Mouse (Mus musculus): ENCODE data around the gene Mtrf1l.

Gene Mtrf1l

DNA sequence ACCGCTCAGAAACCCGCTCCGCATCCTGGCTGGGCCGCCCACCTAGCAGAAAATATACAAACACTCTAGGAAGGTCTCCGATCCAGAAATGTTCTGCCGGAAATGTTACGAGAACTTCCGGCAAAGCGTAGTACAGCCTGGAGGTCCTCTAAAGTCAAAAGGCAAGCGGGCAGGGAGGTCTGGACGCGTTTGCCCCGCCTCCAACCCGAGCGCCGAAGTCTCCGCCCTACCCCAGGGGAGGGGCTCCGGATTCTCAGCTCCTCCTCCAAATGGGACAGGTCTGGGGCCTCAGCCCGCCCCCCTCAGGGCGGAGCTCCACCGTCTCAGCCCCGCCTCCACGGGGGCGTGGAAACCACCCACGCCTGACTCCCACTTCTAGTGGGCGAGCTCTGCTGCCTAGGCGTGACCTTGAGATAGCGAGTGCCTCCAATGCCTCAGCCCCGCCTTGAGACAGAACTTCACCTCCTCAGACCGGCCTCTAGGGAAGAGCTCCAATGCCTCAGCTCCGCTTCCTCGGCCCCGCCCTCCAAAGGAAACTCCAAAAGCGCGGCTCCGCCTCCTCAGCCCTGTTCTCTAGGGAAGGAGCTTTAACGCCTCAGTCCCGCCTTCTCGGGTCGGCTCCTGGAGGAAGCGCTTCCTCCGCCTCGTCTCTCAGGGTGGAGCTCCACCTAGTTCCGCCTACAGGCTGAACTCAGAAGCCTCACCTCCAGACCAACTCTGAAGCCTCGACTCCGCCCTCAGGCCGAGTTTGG lies at the start of gene Mtrf1l:
Mtrf1l (minus strand) TSS at position 171 of the 752 bp plus-strand sequence.
- peak; percentile 99 for DNase-seq (ENCODE audit: low read depth, low spot score)

DNA sequence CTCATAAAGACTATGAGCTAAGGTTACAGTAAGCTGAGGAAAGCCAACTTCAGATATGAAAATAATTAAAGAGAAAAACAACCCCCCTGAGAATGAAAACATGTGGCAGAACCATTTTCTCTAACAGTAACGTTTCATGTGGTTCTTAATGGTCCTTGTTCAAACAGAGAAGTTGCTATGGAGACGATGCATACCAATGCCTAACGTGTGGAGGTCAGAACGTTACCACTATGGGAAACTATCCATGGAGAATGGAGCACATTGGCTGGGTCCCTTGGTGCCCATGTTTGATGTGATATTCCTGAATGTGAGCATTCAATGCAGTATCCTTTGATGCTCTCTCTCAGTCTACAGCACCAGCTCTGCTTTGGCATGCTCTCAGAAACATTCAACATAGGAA lies 47.4 kb upstream of the Mtrf1l start:
- DNase-seq (ENCODE audit: low read depth, low spot score): no peak

DNA sequence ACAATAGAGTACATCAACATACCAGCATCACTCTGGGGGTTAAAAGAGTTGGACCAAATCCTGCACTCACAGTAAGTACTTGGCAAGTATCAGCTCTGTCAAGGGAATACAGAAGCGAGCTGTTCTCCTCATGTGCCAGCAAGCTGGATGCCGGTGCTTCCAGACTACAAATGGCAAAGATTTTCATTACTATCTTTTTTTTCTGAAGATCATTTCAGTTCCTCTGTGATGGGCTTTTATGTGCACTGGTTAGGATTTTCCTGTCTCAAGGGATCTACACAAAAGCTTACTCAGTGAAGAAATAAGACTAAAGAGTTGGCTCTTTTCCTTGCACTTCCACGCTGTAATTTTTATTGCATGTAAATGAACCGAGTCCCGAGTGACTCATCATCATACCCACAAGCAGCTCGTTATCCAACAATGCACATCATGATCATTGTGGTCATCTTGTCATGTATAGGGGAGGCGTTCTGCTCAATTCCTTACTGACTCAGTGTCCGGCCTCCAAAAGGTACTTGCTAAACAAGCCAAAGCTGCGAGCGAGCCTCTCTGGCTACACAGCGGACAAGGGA lies 44.4 kb upstream of the Mtrf1l start:
- DNase-seq (ENCODE audit: low read depth, low spot score): no peak

DNA sequence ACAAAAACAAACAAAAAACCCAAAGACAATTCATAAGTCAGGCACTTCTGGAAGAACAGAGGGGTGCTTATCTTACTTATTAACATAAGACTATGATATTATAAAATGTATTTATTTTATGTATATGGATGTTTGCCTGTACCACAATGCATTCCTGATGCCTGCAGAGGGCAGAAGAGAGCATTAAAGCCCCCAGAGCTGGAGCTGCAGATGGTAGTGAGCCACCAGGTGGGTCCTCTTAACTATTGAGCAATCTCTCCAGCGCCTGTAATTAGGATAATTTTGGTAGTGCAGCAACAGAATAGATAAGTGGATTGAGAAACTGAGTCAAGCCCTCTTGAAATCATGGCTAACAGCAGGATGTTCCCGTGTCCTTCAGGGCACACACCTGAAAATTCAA lies 42.3 kb upstream of the Mtrf1l start:
- no peak for DNase-seq (ENCODE audit: low read depth, low spot score)

DNA sequence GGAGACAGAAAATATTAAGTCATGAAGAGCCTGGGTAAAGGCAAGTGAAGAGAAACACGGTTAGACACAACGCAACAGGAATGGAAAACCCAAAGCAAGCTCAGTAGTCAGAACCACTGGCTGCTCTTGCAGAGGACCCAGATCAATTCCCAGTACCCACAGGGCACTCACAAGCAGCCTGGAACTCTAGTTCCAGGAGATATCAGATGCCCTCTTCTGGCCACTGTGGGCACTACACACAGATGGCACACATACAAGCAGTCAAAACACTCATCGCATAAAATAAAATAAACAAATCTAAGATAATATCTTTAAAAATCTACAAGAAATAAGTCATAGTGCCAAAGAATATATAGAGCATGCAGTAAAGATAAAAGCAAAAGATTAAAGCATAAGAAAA lies 39.0 kb upstream of the Mtrf1l start:
- DNase-seq (ENCODE audit: low read depth, low spot score): no peak

DNA sequence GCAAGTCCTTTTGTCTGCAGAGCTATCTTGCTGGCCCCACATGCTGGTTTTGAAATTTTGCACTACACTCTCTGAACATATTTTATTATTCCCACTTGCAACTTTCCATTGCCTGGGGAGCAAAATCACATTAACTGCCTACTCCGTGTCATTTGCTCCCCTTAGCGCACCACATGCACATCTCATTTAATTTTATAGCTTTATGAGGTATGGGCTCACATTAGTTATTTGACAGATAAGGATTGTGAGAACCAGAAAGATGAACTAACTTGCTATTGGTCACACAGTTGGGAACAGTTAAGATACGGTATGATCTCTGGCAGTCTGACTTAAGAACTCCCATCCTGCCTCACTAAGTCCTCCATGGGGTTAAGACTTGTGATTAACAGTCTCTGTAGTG lies 37.1 kb upstream of the Mtrf1l start:
- DNase-seq (ENCODE audit: low read depth, low spot score): no peak

DNA sequence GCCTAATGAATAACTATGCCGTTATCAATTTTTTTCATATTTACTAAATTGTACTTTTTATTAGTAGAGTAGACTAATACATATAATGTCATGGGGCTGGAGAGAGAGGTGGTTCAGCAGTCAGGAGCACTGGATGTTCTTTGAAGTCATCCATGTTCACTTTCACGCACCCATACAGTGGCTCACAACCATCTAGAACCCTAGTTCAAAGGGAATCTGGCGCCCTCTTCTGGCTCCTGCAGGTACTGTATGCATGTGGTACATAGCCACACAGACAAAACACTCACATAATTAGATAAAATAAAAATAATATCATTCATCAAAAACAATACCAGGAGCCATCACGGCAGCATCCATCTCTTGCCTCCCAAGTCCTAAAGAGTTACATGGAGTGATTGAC lies 36.0 kb upstream of the Mtrf1l start:
- DNase-seq (ENCODE audit: low read depth, low spot score): peak; percentile 16

DNA sequence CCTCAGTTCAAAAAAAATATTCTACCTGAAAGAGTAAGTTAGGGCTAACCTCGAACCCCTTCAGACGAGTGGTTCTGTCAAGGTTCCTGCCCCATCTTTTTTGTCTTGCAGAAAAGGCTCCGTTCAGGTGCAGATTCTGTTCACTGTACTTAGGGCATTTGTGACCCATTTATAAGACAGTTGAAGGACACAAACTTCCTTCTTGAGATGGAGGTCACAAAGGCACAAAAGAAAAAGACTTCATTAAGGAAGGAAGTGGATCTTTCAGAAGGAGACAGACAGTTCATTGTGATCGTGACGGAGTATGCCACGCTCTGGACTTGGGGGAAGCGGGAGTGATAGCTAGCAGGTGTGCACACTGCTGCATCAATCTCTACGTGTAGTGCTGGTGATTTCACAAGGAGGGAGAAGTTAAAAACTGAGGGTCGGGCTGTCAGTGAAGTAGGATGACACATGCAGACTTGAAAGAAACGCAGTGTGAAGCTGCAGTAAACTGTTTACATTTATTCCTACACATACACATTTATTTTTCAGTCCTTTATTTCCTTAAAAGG lies 34.4 kb upstream of the Mtrf1l start:
- no peak for DNase-seq (ENCODE audit: low read depth, low spot score)

DNA sequence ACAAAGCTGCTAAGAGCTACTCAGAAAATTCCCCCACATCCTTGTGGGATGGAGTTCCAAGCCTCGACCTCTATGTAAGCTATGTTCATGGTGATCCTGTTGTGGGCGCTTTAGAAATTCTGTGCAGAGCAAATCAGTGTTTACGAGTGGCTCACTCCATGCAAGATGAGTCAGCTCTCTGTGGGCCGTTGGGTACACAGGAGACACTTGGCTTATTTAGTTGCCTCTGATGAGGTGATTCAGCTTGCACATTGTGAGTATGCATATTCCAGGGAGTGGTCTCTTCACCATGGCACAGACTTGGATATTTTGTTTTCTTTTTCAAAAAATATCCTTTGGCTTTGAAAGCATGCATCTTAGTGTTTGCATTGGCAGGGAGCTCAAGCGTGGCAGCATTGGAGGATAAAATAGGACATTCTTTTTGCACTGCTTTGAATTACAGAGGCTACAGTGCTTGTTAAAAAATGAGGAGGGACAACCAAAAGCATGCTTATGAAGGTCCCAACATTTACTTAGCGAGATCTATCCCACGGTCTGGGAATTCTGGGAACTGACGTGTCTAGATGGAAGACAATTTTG lies 29.7 kb upstream of the Mtrf1l start:
- no peak for DNase-seq (ENCODE audit: low read depth, low spot score)

DNA sequence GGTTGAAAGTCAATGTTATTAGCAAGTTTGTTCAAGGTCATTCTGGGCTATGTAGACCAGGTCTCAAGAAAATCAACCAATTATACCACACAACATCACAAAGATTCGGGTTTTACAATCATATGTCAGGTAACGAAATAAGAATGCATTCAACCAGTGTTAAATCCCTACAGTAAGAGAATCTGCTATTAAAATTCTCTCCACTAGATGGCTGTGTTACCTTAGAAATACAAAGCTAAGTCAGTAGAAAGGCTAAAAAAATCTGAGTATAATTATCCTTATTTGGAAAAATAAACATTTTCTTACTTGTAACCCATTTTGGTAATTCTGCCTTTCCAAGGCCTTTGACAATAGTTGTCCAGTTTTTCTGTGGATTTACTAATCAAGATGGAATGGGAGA lies 23.2 kb upstream of the Mtrf1l start:
- no peak for DNase-seq (ENCODE audit: low read depth, low spot score)

DNA sequence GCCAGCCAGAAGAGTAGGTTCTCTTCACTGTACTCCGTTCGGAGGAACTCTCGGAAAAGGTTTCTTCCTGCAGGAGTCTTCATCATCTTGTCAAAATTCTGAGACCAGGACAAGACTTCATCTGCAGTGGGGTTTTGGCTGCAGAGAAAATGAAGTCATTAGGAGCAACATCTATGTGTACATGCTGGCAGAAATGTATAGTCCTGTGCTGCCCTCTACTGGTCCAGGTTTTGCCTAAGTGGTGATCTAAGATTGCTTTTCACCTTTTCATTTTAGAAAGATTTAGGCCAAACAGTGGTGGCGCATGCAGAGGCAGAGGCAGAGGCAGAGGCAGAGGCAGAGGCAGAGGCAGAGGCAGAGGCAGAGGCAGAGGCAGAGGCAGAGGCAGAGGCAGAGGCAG lies 17.7 kb upstream of the Mtrf1l start:
- no peak for DNase-seq (ENCODE audit: low read depth, low spot score)

DNA sequence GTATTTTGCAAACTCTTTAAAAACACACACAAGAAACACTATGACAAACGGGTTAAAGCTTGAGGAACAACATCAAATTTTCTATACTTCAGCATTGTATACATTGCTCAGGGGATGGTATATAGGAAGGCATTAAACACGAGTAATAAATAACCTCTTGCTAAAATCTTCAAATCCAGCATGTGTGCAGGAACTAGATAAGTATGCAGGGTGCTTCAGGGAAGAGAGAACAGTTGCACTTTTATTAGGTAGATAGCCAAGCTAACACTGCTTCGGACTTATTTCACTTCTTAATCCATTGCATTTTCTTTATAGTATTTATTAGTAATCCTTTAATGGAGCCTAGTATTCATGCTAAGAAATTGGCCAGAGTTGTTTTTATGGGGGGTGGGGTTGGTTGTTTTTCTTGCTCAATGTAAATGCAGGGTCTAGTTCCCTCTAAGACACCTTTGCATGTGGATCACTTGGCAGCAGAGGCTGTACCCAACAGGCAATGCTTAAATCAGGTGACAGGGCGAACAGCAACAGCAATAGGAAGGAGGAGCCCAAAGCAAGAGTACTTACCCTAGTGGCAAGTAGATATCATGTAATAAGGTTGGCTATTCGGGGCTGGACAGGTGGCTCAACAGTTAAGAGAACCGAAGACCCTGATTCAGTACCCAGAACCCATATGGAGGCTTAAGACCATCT lies 2.8 kb upstream of the Mtrf1l start:
- DNase-seq (ENCODE audit: low read depth, low spot score): no peak

DNA sequence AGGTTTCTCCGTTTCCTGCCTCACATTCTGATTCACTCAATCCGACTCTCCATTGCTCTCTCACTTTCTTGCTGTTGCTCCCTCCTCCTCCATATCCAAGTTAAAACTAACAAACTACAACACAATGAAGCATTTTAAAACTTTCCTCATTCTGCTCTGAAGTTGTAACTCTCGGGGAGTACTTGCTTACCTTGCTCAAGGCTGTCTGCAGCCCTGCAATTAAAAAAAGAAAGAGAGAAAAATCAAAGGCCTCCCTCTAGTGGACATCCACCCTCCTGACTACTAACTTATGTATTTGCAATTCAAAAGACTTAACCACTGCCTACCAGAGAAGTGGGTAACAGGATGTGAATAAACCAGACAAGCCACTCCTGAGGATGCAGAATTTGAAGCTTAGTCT lies 1.1 kb upstream of the Mtrf1l start:
- no peak for DNase-seq (ENCODE audit: low read depth, low spot score)

DNA sequence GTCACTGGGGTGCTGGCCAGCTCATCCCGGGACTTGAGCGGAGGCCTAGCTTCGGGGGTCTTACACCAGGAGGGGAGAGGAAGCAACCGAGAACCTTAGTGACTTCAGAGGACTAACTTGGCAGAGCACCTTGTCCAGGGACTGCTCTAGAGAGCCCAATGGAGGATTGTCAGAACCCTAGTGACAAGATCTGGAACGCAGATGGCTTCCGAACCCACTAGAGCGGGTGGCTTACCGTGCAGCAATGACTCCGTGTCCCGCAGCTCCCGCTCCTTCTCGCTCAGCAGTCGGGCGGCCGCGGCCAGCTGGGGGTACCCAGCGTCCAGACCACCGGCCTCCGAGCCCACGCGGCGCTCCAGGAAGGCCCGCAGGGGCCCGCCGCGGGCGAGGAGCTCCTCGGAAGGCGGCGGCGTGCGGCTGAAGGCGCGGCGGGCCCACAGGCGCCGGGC lies 395 bp downstream of the Mtrf1l start:
- DNase-seq (ENCODE audit: low read depth, low spot score): no peak

DNA sequence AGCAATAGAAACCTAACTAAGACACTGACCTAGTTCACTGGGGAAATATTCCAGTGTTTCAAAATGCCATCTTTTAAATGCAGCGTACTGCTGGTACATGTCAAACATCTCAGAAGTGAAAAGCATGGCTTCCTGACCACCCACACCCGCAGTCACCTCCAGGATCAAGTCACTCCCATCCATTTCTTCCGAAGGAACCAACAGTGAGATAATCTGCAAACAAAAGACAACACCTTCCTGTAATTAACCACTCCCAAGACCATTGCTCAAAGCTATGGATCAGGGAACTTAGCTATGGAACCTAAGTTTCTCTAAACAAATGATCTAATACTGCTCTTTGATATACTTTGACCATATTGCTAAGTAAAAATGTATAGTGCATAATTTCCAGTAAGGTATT lies 4.9 kb downstream of the Mtrf1l start:
- no peak for DNase-seq (ENCODE audit: low read depth, low spot score)

DNA sequence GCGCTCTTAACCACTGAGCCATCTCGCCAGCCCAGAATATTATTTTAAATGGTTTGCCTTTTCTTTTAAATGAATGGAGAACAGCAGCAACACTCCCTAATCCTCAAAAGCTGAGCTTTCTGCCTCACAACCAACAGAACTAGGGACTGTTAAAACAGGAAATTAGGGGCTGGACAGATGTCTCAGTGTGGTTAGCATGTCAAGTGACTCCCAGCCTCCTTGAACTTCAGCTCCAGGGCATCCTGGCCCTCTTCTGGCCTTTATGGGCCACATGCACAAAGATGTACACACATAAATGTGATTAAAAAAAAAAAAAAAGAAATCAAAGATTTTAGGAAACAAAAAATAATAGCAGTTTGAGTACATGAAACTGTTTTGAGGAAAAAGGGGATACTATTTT lies 7.7 kb downstream of the Mtrf1l start:
- DNase-seq (ENCODE audit: low read depth, low spot score): no peak

DNA sequence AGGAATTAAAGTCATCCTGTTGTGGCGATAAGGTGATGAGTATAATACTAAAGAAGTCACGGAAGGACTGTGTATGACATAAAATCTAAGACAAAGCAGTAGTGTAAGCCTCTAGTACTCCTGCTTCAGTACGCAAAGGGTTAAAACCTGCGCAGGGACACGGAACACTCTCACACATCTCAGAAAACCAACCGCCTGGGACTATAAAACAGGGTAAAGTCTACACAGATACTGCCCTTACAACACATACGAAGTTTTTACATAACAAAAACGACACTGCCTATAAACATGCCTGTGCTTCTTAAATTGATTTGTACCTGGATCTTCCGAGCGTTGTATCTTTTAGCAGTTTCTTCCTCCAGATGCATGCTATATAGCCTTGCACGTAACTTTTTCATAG lies 10.0 kb downstream of the Mtrf1l start:
- no peak for DNase-seq (ENCODE audit: low read depth, low spot score)

DNA sequence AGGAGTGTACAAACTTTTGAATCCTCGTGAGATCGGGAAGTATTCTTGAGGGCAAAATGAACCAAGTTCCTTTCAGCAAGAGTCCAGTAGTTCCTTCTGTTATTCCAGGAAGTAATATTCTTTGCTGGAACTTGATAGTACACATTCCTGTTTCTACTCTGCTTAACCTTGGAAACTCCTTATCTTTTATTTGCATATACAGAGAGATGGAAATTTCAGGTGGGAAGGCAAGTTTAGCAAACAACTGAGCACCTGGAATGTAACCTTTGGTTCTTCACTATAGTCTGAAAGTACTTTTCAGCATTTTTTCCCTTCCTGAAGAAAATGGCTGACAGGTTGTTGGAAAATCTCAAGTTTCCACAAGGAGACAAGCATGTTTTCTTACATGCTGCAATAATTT lies 16.0 kb downstream of the Mtrf1l start:
- no peak for DNase-seq (ENCODE audit: low read depth, low spot score)

DNA sequence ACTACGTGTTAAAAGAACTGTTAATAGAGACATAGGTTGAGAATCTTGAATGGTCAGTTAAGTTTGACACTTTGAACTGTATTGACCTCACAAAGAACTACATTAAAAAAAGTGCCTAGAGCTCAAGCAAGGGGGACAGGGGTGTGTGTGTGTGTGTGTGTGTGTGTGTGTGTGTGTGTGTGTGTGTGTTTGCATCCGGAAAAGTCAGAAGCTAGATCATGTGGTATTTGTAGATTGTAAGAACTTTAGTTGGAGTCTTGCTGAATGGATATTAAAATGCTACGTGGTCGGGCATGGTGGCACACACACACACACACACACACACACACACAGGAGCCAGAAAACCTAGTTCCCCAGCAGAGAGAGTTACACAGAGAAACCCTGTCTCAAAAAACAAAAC lies 16.7 kb downstream of the Mtrf1l start:
- no peak for DNase-seq (ENCODE audit: low read depth, low spot score)

DNA sequence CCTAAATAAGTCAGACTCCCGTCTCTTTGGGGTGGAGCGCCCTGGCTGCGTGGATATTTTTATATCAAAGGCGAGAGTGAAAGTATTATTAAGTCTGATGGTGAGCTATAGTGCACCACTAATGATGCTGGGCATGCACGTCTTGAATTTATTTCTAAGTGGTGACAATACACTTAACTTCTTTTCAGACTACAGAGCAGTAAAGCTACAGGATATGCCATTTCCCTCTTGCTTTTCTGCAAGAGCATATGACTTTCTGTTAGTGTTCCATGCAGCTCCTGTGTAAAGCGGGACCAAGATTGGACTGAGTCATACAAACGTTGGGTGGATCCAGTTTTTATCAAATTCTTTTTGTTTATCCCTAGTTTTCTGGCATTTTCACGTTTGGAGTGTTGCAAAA lies 17.3 kb downstream of the Mtrf1l start:
- DNase-seq (ENCODE audit: low read depth, low spot score): peak; percentile 41

DNA sequence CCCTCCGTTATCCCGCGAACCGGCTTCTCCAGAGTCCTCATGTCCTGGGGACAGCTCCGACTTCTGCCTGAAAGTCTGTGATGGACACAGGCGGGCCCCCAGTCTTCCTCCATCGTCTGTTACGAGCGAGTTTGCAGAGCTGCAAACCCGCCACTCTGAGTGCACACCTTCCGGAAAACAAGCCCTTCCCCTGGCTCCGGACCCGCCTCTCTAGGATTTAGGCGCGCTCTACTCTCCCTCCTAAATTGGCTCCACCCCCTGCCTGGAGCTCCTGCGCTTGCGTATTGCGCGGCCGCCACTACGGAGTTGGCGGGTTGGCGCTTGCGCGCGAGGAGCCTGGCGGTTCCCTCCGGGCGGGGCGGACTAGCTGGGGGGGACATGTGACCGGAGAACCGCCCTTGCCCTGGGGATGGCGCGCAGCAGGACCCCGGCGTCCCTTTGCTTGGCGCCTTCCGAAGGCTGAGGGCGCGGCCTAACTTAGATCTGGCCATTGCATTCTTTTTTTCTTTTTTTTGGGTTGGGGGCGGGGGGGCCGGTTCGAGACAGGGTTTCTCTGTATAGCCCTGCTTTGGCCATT lies 17.9 kb downstream of the Mtrf1l start:
- DNase-seq (ENCODE audit: low read depth, low spot score): peak; percentile 91

DNA sequence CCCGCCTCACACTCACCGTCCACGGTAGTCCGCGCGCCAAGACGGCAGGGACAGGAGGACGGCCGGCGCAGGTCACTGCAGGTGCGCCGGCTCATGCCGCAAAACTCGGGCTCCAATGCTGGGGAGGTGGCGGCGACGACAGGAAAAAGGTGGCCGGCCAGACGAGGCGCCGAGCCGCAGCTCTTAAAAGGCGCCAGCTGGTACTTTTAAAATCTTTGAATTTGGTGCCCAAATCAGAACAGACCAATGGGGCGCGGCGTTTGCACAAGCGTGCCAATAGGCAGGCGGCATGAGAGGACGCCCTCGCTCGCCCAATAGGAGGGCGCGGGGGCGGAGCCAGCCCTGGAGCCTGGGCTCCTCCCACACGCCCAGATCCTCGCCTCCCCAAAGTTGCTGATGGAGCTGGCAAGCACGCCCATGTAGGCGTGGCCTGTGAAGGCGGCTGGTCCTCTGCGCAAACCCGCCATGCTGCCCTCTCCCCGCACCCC lies 18.4 kb downstream of the Mtrf1l start, which contains the start of gene Fbxo5:
Fbxo5 (minus strand) TSS at position 358 of the 488 bp plus-strand sequence.
- peak; percentile 98 for DNase-seq (ENCODE audit: low read depth, low spot score)

All from c-Kit-negative CD71-positive TER-119-positive erythroid progenitor cells, embryonic 14.5 days (primary cell).